9 mouse cellular contexts compared by ENCODE assay signal in genomic region chr11:103920665-103921064, GRCm38 (mm10). TPM values are rescaled to one million over a fixed set of nuclear protein-coding genes. Genes with fewer than 3 reads are reported as not detected.
A peak's percentile ranks its signal among the peaks of the same experiment; 100 is the strongest.
DNase-seq lines count a peak whose midpoint lies in the region; ATAC-seq and TF ChIP-seq lines count a peak whose summit lies in the region.
"Had no signal": no experiment of that assay in that cellular context is flagged by ENCODE, and none has a peak within 500 bp of the region (broad histone marks: within the 10 kb centered on the region; RNA-seq: fewer than 3 reads in every experiment).

No protein-coding gene starts in this region.

- peaks cover 36% of the 10 kb centered on the region for H3K36me3 ChIP-seq in midbrain, embryonic 10.5 days
- H3K36me3 ChIP-seq in midbrain, postnatal 0 days (ENCODE audit: insufficient read depth, low read length), result peaks cover 14% of the 10 kb centered on the region; the same call in 1 of the 2 replicates
- H3K36me3 ChIP-seq in forebrain, embryonic 13.5 days (ENCODE audit: poor library complexity, severe bottlenecking), result peaks cover 14% of the 10 kb centered on the region
- H3K36me3 ChIP-seq in forebrain, embryonic 15.5 days, result peaks cover 10% of the 10 kb centered on the region; the same call in 1 of the 2 replicates

- no peak overlapping the region for H3K4me3 ChIP-seq in midbrain, embryonic 10.5 days
- H3K4me3 ChIP-seq in midbrain, postnatal 0 days (ENCODE audit: low read depth, low read length), result no peak overlapping the region
- H3K4me3 ChIP-seq in forebrain, embryonic 13.5 days, result no peak overlapping the region
- H3K4me3 ChIP-seq in forebrain, embryonic 15.5 days, result no peak overlapping the region
- H3K4me3 ChIP-seq: liver, embryonic 15.5 days had no signal

- peak; percentile 31 for DNase-seq in midbrain, embryonic 10.5 days (ENCODE audit: low spot score)
- DNase-seq in midbrain, postnatal 0 days (ENCODE audit: low spot score), result no peak
- DNase-seq in c-Kit-positive CD71-negative TER-119-negative erythroid progenitor cells, embryonic 14.5 days (ENCODE audit: low read depth), result peak; percentile 32
- DNase-seq in kidney, postnatal 25 days, result peak; percentile 58 to 76
- DNase-seq in ovary, postnatal 14 days (ENCODE audit: low spot score), result peak; percentile 44

- no peaks in the 10 kb centered on the region for H3K9me3 ChIP-seq in midbrain, embryonic 10.5 days (replicated peaks)
- H3K9me3 ChIP-seq in midbrain, postnatal 0 days (ENCODE audit: low read length), result no peaks in the 10 kb centered on the region
- H3K9me3 ChIP-seq in forebrain, embryonic 13.5 days (replicated peaks), result no peaks in the 10 kb centered on the region
- no peaks in the 10 kb centered on the region for H3K9me3 ChIP-seq in forebrain, embryonic 15.5 days
- H3K9me3 ChIP-seq: liver, embryonic 15.5 days had no signal

- H3K9ac ChIP-seq in midbrain, postnatal 0 days (replicated peaks; ENCODE audit: low read length, poor library complexity, severe bottlenecking), result no peak overlapping the region
- no peak overlapping the region for H3K9ac ChIP-seq in forebrain, embryonic 13.5 days
- H3K9ac ChIP-seq in forebrain, embryonic 15.5 days (replicated peaks), result no peak overlapping the region
- H3K9ac ChIP-seq: liver, embryonic 15.5 days had no signal

- 73% methylated on average over 5 of the region's 5 CpGs for WGBS in midbrain, embryonic 10.5 days
- 85% methylated on average over 5 of the region's 5 CpGs for WGBS in midbrain, postnatal 0 days
- 80% methylated on average over 5 of the region's 5 CpGs for WGBS in forebrain, embryonic 13.5 days
- 72% methylated on average over 5 of the region's 5 CpGs for WGBS in forebrain, embryonic 15.5 days

- H3K4me2 ChIP-seq in midbrain, postnatal 0 days (ENCODE audit: low read depth, low read length, poor library complexity, severe bottlenecking), result no peak overlapping the region
- no peak overlapping the region for H3K4me2 ChIP-seq in forebrain, embryonic 13.5 days
- H3K4me2 ChIP-seq in forebrain, embryonic 15.5 days (replicated peaks), result no peak overlapping the region
- H3K4me2 ChIP-seq: liver, embryonic 15.5 days had no signal

- no peak overlapping the region for H3K27ac ChIP-seq in midbrain, embryonic 10.5 days (replicated peaks)
- H3K27ac ChIP-seq in midbrain, postnatal 0 days (ENCODE audit: low read depth, low read length), result no peak overlapping the region
- no peak overlapping the region for H3K27ac ChIP-seq in forebrain, embryonic 13.5 days
- H3K27ac ChIP-seq in forebrain, embryonic 15.5 days (replicated peaks), result no peak overlapping the region
- H3K27ac ChIP-seq: liver, embryonic 15.5 days had no signal

- H3K27me3 ChIP-seq in midbrain, embryonic 10.5 days (ENCODE audit: low read depth, poor library complexity, severe bottlenecking), result no peaks in the 10 kb centered on the region
- H3K27me3 ChIP-seq in midbrain, postnatal 0 days (ENCODE audit: insufficient read depth, low read length), result no peaks in the 10 kb centered on the region
- no peaks in the 10 kb centered on the region for H3K27me3 ChIP-seq in forebrain, embryonic 13.5 days
- no peaks in the 10 kb centered on the region for H3K27me3 ChIP-seq in forebrain, embryonic 15.5 days
- H3K27me3 ChIP-seq: liver, embryonic 15.5 days had no signal

- ATAC-seq in midbrain, postnatal 0 days (ENCODE audit: low FRiP score), result no peak
- ATAC-seq in megakaryocyte, adult 5-6 weeks (ENCODE audit: poor library complexity, severe bottlenecking), result no peak
- no peak for ATAC-seq in forebrain, embryonic 13.5 days
- no peak for ATAC-seq in forebrain, embryonic 15.5 days (replicated peaks)

- TF ChIP-seq CTCF in midbrain, postnatal 0 days (IDR thresholded peaks at IDR 0.05), result no peak

- H3K4me1 ChIP-seq in midbrain, embryonic 10.5 days, result no peaks in the 10 kb centered on the region
- no peaks in the 10 kb centered on the region for H3K4me1 ChIP-seq in midbrain, postnatal 0 days (ENCODE audit: insufficient read depth, low read length)
- H3K4me1 ChIP-seq in forebrain, embryonic 13.5 days, result no peaks in the 10 kb centered on the region
- no peaks in the 10 kb centered on the region for H3K4me1 ChIP-seq in forebrain, embryonic 15.5 days
- H3K4me1 ChIP-seq: liver, embryonic 15.5 days had no signal

RNA-seq across cellular contexts. Expression of gene Nsf, which starts 33.2 kb away (rescaled TPM):
- polyA plus RNA-seq in midbrain, embryonic 10.5 days (2016; fragmentation: Nextera tagmentation; extraction: Ambion mirVana), result 59.6 and 66.2 TPM in 2 replicates
- total RNA-seq in midbrain, postnatal 0 days (2014; rRNA removed), result 167 and 183 TPM in 2 replicates
- polyA plus RNA-seq in midbrain, postnatal 0 days (2015; fragmentation: Nextera tagmentation; extraction: Ambion mirVana), result 263 and 272 TPM in 2 replicates
- total RNA-seq in megakaryocyte, adult 5-6 weeks (2015), result 44.8 and 50.0 TPM in 2 replicates
- 49.3 and 51.1 TPM in 2 replicates for total RNA-seq in megakaryocyte, adult 5-6 weeks (2017)
- polyA plus RNA-seq in forebrain, embryonic 13.5 days (2015; fragmentation: Nextera tagmentation; extraction: Ambion mirVana), result 68.1 and 76.7 TPM in 2 replicates
- 94.5 and 94.7 TPM in 2 replicates for polyA plus RNA-seq in forebrain, embryonic 15.5 days (2015; fragmentation: Nextera tagmentation; extraction: Ambion mirVana)

RNA-seq across cellular contexts. Expression of gene Arf2, which starts 45.9 kb away (rescaled TPM):
- 106 and 132 TPM in 2 replicates for polyA plus RNA-seq in midbrain, embryonic 10.5 days (2016; fragmentation: Nextera tagmentation; extraction: Ambion mirVana)
- total RNA-seq in midbrain, postnatal 0 days (2014; rRNA removed), result 145 and 199 TPM in 2 replicates
- 245 and 256 TPM in 2 replicates for polyA plus RNA-seq in midbrain, postnatal 0 days (2015; fragmentation: Nextera tagmentation; extraction: Ambion mirVana)
- total RNA-seq in megakaryocyte, adult 5-6 weeks (2015), result 37.6 and 41.1 TPM in 2 replicates
- 52.2 and 55.1 TPM in 2 replicates for total RNA-seq in megakaryocyte, adult 5-6 weeks (2017)
- 141 and 152 TPM in 2 replicates for polyA plus RNA-seq in forebrain, embryonic 13.5 days (2015; fragmentation: Nextera tagmentation; extraction: Ambion mirVana)
- polyA plus RNA-seq in forebrain, embryonic 15.5 days (2015; fragmentation: Nextera tagmentation; extraction: Ambion mirVana), result 163 and 175 TPM in 2 replicates
